Mouse (Mus musculus) E14TG2a.4 (cell line): Measurements from ENCODE around the gene Cobll1.

Experiments
- CTCF ChIP-seq: conservative IDR thresholded peaks from 2 replicates; pipeline ENCODE4 v1.5.1; 2014; ENCODE audit warnings: low read length
- POU5F1 ChIP-seq: IDR thresholded peaks from 2 replicates; pipeline ENCODE4 v1.6.1; 2014; ENCODE audit warnings: low read length, borderline replicate concordance

DNA sequence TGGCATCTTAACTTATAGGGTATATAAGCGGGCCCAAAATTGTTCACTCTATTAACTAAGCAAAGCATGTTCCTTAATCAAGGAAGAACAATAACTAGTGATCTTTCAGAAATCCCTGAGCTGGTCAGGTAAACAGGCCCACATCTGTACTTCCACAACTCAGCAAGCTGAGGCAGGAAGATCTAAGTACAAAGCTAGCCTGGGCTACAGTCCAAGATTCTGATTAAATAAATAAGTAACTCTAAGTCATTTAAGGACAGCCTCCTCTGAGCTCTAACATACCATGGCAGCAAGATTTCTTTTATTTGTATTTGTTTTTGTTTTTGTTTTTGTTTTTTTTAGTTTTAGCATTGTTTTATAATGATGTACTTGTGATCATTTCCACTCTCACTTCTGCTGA is 42.2 kb downstream of the Cobll1 start:
- TF ChIP-seq CTCF (no peak), POU5F1 (no peak)
